Mouse (Mus musculus) erythroblast, embryonic 14.5 days (primary cell): ENCODE measurements around the gene Hesx1.

Experiments used
- GATA1 ChIP-seq: IDR thresholded peaks from 2 replicates; pipeline ENCODE4 v1.6.1; 2012; ENCODE audit warnings: low read length, inconsistent platforms, mixed read lengths
- TAL1 ChIP-seq: IDR thresholded peaks from 3 replicates; pipeline ENCODE4 v1.6.1; 2012; ENCODE audit warnings: low read length, inconsistent platforms, mixed read lengths

DNA sequence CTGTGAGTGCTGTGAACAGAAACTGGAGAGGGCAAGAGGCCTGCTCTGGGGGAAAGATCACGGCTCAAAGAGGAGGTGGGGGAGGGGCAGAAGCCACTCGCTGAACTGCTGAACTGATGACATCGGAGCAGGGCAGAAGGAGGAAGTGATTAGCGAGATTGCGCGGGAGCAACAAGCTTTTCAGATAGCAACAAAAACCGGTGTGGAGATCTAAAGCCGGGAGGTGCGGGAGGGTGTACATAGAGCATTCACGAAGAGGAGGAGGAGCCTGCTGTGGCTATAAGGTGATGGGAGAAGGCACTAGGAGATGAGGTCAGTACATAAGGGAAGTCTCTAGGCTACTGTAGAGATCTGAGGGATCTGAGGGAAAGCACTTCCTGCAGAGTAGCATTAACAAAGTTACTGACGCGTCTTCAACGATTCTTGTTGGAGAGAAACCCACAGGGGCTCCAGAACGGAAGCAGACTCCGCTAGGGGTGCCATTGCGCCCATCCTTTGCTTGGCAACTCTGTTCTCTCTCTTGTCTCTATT, at the start of gene Hesx1:
- TF ChIP-seq GATA1 = no peak
- TF ChIP-seq TAL1 = no peak
